Mouse (Mus musculus) G1E (cell line): Measurements from ENCODE around the gene Sstr2. TPM values are rescaled to one million over a fixed set of nuclear protein-coding genes. Genes with fewer than 3 reads are reported as not detected.

Experiments
- ATAC-seq: 2 replicates; pipeline ENCODE4 v1.8.0; 2016; ENCODE audit warnings: mild to moderate bottlenecking; ENCODE audit not compliant: insufficient number of reproducible peaks, poor library complexity, low FRiP score, severe bottlenecking; ENCODE audit errors: extremely low read depth
- DNase-seq: peaks from one replicate; pipeline ENCODE4 v3.0.0; 2012; ENCODE audit warnings: low spot score
- H3K27me3 ChIP-seq: 2 replicates; pipeline ENCODE4 v1.6.1; 2012; ENCODE audit warnings: mild to moderate bottlenecking, low read length, inconsistent platforms; ENCODE audit not compliant: insufficient read depth
- H3K36me3 ChIP-seq: replicated peaks from 2 replicates; pipeline ENCODE3; 2012; ENCODE audit warnings: mild to moderate bottlenecking, inconsistent platforms
- H3K4me1 ChIP-seq: 2 replicates; pipeline ENCODE4 v1.6.1; 2012; ENCODE audit warnings: low read depth, low read length, inconsistent platforms, mixed read lengths; ENCODE audit not compliant: insufficient read depth
- H3K4me3 ChIP-seq: 2 replicates; pipeline ENCODE4 v1.5.1; 2012; ENCODE audit warnings: low read depth, mild to moderate bottlenecking, inconsistent platforms, low read length, moderate library complexity, mixed read lengths
- H3K9me3 ChIP-seq: replicated peaks from 2 replicates; pipeline ENCODE4 v1.6.1; 2012; ENCODE audit warnings: inconsistent platforms
- CTCF ChIP-seq: IDR thresholded peaks from 2 replicates; pipeline ENCODE4 v1.5.1; 2012; ENCODE audit warnings: low read depth, low read length, inconsistent platforms, mixed read lengths
- GATA1 ChIP-seq: IDR thresholded peaks from 2 replicates; pipeline ENCODE4 v1.6.1; 2012; ENCODE audit warnings: borderline replicate concordance, low read length, inconsistent platforms, mixed read lengths
- GATA2 ChIP-seq: IDR thresholded peaks from 2 replicates; pipeline ENCODE4 v1.6.1; 2012; ENCODE audit warnings: low read depth, low read length, inconsistent platforms, borderline replicate concordance
- POLR2AphosphoS5 ChIP-seq: IDR thresholded peaks from 2 replicates; pipeline ENCODE4 v1.6.1; 2012; ENCODE audit warnings: low read depth, low read length, inconsistent platforms; ENCODE audit not compliant: insufficient replicate concordance
- TAL1 ChIP-seq: conservative IDR thresholded peaks from 2 replicates; pipeline ENCODE4 v1.6.1; 2012; ENCODE audit warnings: low read depth, low read length, inconsistent platforms, mixed read lengths
- polyA plus RNA-seq: library from polyadenylated mRNA; stranded (reverse); fragments of >175 nt; gene quantifications from 2 replicates; pipeline ENCODE4 v1.2.3, GENCODE M21; 2012
- total RNA-seq, 2 experiments: library from RNA; stranded (forward) in 1 of 2; stranded (reverse) in 1 of 2; fragments of 200-1000 nt in 1 of 2; fragments of >200 nt in 1 of 2; fragmentation: Nextera tagmentation in 1 of 2; gene quantifications; 2 replicates each; pipeline ENCODE4 v1.2.3; 2014 to 2017

Gene Sstr2
- total and polyA plus RNA-seq, 3 experiments, result 0.16 TPM; not detected in 2

GRCm38 (mm10) chr11:113630642-113631041 is 11.5 kb downstream of the Sstr2 start:
- H3K4me3 ChIP-seq, result no peak overlapping the region
- TF ChIP-seq CTCF (no peak), GATA2 (no peak), TAL1 (no peak), POLR2AphosphoS5 (no peak), GATA1 (no peak)
- H3K4me1 ChIP-seq, result no peaks in the 10 kb centered on the region
- peaks cover 23% of the 10 kb centered on the region for H3K9me3 ChIP-seq
- no peaks in the 10 kb centered on the region for H3K27me3 ChIP-seq
- ATAC-seq (no peak), DNase-seq (no peak)
- no peaks in the 10 kb centered on the region for H3K36me3 ChIP-seq

- no peaks in the 10 kb centered on the region for H3K4me1 ChIP-seq
- ATAC-seq (no peak), DNase-seq (no peak)
- TF ChIP-seq CTCF, result no peak
- no peak for TF ChIP-seq POLR2AphosphoS5
- TF ChIP-seq GATA1, result no peak
- TF ChIP-seq TAL1, result no peak
- no peaks in the 10 kb centered on the region for H3K27me3 ChIP-seq
- H3K4me3 ChIP-seq, result no peak overlapping the region
- H3K9me3 ChIP-seq, result peaks cover 23% of the 10 kb centered on the region
- no peaks in the 10 kb centered on the region for H3K36me3 ChIP-seq
Measured at GRCm38 (mm10) chr11:113631302-113631701, 12.2 kb downstream of the Sstr2 start.

- DNase-seq (no peak), ATAC-seq (no peak)
- Histone ChIP-seq H3K9me3 (peaks cover 29% of the 10 kb centered on the region), H3K4me1 (no peaks in the 10 kb centered on the region), H3K4me3 (no peak overlapping the region), H3K36me3 (no peaks in the 10 kb centered on the region), H3K27me3 (no peaks in the 10 kb centered on the region)
- TF ChIP-seq CTCF (no peak), GATA1 (no peak), POLR2AphosphoS5 (no peak), GATA2 (no peak), TAL1 (no peak)
Measured at GRCm38 (mm10) chr11:113631862-113632261, 12.7 kb downstream of the Sstr2 start.

GRCm38 (mm10) chr11:113632303-113632702 is 13.2 kb downstream of the Sstr2 start:
- H3K4me3 ChIP-seq, result no peak overlapping the region
- ATAC-seq, result no peak

GRCm38 (mm10) chr11:113633398-113633797 is 14.3 kb downstream of the Sstr2 start:
- no peak for DNase-seq
- Histone ChIP-seq H3K36me3 (no peaks in the 10 kb centered on the region), H3K9me3 (peaks cover 32% of the 10 kb centered on the region), H3K4me1 (no peaks in the 10 kb centered on the region), H3K27me3 (no peaks in the 10 kb centered on the region), H3K4me3 (no peak overlapping the region)
- TF ChIP-seq POLR2AphosphoS5 (no peak), GATA1 (no peak), CTCF (no peak), TAL1 (no peak), GATA2 (no peak)
- ATAC-seq, result no peak

More at GRCm38 (mm10) chr11:113632303-113632702, 13.2 kb downstream of the Sstr2 start:
- Histone ChIP-seq H3K36me3 (no peaks in the 10 kb centered on the region), H3K9me3 (peaks cover 29% of the 10 kb centered on the region), H3K4me1 (no peaks in the 10 kb centered on the region), H3K27me3 (no peaks in the 10 kb centered on the region)
- no peak for DNase-seq
- TF ChIP-seq CTCF (no peak), POLR2AphosphoS5 (no peak), GATA1 (no peak), GATA2 (no peak), TAL1 (no peak)

- Histone ChIP-seq H3K27me3 (no peaks in the 10 kb centered on the region), H3K36me3 (no peaks in the 10 kb centered on the region), H3K4me1 (no peaks in the 10 kb centered on the region), H3K9me3 (peaks cover 37% of the 10 kb centered on the region), H3K4me3 (no peak overlapping the region)
- DNase-seq, result no peak
- no peak for ATAC-seq
- no peak for TF ChIP-seq GATA2
- TF ChIP-seq GATA1, result no peak
- no peak for TF ChIP-seq POLR2AphosphoS5
- no peak for TF ChIP-seq TAL1
- no peak for TF ChIP-seq CTCF
Measured at GRCm38 (mm10) chr11:113634699-113635121, 15.6 kb downstream of the Sstr2 start.

GRCm38 (mm10) chr11:113638680-113639079 is 19.5 kb downstream of the Sstr2 start:
- peaks cover 15% of the 10 kb centered on the region for H3K9me3 ChIP-seq

More at GRCm38 (mm10) chr11:113638680-113639079, 19.5 kb downstream of the Sstr2 start:
- TF ChIP-seq CTCF (no peak), POLR2AphosphoS5 (no peak), GATA2 (no peak), TAL1 (no peak), GATA1 (no peak)
- Histone ChIP-seq H3K36me3 (no peaks in the 10 kb centered on the region), H3K4me1 (0 out of 2 replicates have a peak, but pooled peaks cover 3% of the 10 kb centered on the region), H3K4me3 (no peak overlapping the region), H3K27me3 (no peaks in the 10 kb centered on the region)
- DNase-seq (no peak), ATAC-seq (no peak)
